Mouse (Mus musculus): ENCODE results near the gene Sgcd. TPM values are rescaled to one million over a fixed set of nuclear protein-coding genes. Genes with fewer than 3 reads are reported as not detected.

Sgcd gene
- polyA plus RNA-seq, 1 experiment: 0.18 TPM

GRCm38 (mm10) chr11:47005301-47005875, 983.4 kb downstream of the Sgcd start:
- WGBS: 51% methylated on average over 1 of the region's 1 CpGs

GRCm38 (mm10) chr11:46939311-46939710, 1049.5 kb downstream of the Sgcd start:
- 59% methylated on average over 4 of the region's 4 CpGs for WGBS
- no peak for TF ChIP-seq CTCF (IDR thresholded peaks at IDR 0.05; ENCODE audit: extremely low read depth, insufficient read length, insufficient replicate concordance, low read depth, low read length)
- no peak for TF ChIP-seq POLR2A (IDR thresholded peaks at IDR 0.05; ENCODE audit: low read depth, low read length)
- Histone ChIP-seq H3K4me1 (ENCODE audit: control insufficient read depth, insufficient read depth, insufficient read length, low read length) (no peaks in the 10 kb centered on the region), H3K27me3 (ENCODE audit: control insufficient read depth, insufficient read depth, low read length) (no peaks in the 10 kb centered on the region), H3K36me3 (ENCODE audit: control insufficient read depth, insufficient read depth, low read length) (no peaks in the 10 kb centered on the region), H3K4me3 (ENCODE audit: low read depth, low read length) (no peak overlapping the region), H3K27ac (ENCODE audit: insufficient read depth, low read depth, low read length) (no peak overlapping the region)

More at GRCm38 (mm10) chr11:47005301-47005875, 983.4 kb downstream of the Sgcd start:
- H3K4me3 ChIP-seq (ENCODE audit: low read depth, low read length): no peak overlapping the region
- H3K27ac ChIP-seq (ENCODE audit: insufficient read depth, low read depth, low read length): no peak overlapping the region
- no peaks in the 10 kb centered on the region for H3K4me1 ChIP-seq (ENCODE audit: control insufficient read depth, insufficient read depth, insufficient read length, low read length)
- no peak for TF ChIP-seq POLR2A (IDR thresholded peaks at IDR 0.05; ENCODE audit: low read depth, low read length)
- no peaks in the 10 kb centered on the region for H3K36me3 ChIP-seq (ENCODE audit: control insufficient read depth, insufficient read depth, low read length)
- H3K27me3 ChIP-seq (ENCODE audit: control insufficient read depth, insufficient read depth, low read length): no peaks in the 10 kb centered on the region

- H3K27me3 ChIP-seq (ENCODE audit: control insufficient read depth, insufficient read depth, low read length): no peaks in the 10 kb centered on the region
- H3K4me1 ChIP-seq (ENCODE audit: control insufficient read depth, insufficient read depth, insufficient read length, low read length): no peaks in the 10 kb centered on the region
- H3K4me3 ChIP-seq (ENCODE audit: low read depth, low read length): no peak overlapping the region
- H3K27ac ChIP-seq (ENCODE audit: insufficient read depth, low read depth, low read length): no peak overlapping the region
- TF ChIP-seq CTCF (IDR thresholded peaks at IDR 0.05; ENCODE audit: extremely low read depth, insufficient read length, insufficient replicate concordance, low read depth, low read length): no peak
- WGBS: 59% methylated on average over 1 of the region's 1 CpGs
- no peaks in the 10 kb centered on the region for H3K36me3 ChIP-seq (ENCODE audit: control insufficient read depth, insufficient read depth, low read length)
Observed at GRCm38 (mm10) chr11:46924946-46925345, 1063.8 kb downstream of the Sgcd start.

- Histone ChIP-seq H3K36me3 (ENCODE audit: control insufficient read depth, insufficient read depth, low read length) (no peaks in the 10 kb centered on the region), H3K4me3 (ENCODE audit: low read depth, low read length) (no peak overlapping the region), H3K27ac (ENCODE audit: insufficient read depth, low read depth, low read length) (no peak overlapping the region), H3K27me3 (ENCODE audit: control insufficient read depth, insufficient read depth, low read length) (no peaks in the 10 kb centered on the region), H3K4me1 (ENCODE audit: control insufficient read depth, insufficient read depth, insufficient read length, low read length) (no peaks in the 10 kb centered on the region)
- TF ChIP-seq POLR2A (IDR thresholded peaks at IDR 0.05; ENCODE audit: low read depth, low read length) (no peak), CTCF (IDR thresholded peaks at IDR 0.05; ENCODE audit: extremely low read depth, insufficient read length, insufficient replicate concordance, low read depth, low read length) (no peak)
- 83% methylated on average over 1 of the region's 1 CpGs for WGBS
Observed at GRCm38 (mm10) chr11:46920244-46920643, 1068.5 kb downstream of the Sgcd start.

- 80% methylated on average over 5 of the region's 5 CpGs for WGBS
- Histone ChIP-seq H3K36me3 (ENCODE audit: control insufficient read depth, insufficient read depth, low read length) (no peaks in the 10 kb centered on the region), H3K4me1 (ENCODE audit: control insufficient read depth, insufficient read depth, insufficient read length, low read length) (no peaks in the 10 kb centered on the region), H3K4me3 (ENCODE audit: low read depth, low read length) (no peak overlapping the region), H3K27ac (ENCODE audit: insufficient read depth, low read depth, low read length) (no peak overlapping the region), H3K27me3 (ENCODE audit: control insufficient read depth, insufficient read depth, low read length) (no peaks in the 10 kb centered on the region)
- TF ChIP-seq CTCF (IDR thresholded peaks at IDR 0.05; ENCODE audit: extremely low read depth, insufficient read length, insufficient replicate concordance, low read depth, low read length) (no peak), POLR2A (IDR thresholded peaks at IDR 0.05; ENCODE audit: low read depth, low read length) (no peak)
Observed at GRCm38 (mm10) chr11:46912656-46913237, 1076.0 kb downstream of the Sgcd start.

GRCm38 (mm10) chr11:46904281-46904680, 1084.5 kb downstream of the Sgcd start:
- TF ChIP-seq CTCF (IDR thresholded peaks at IDR 0.05; ENCODE audit: extremely low read depth, insufficient read length, insufficient replicate concordance, low read depth, low read length) (no peak), POLR2A (IDR thresholded peaks at IDR 0.05; ENCODE audit: low read depth, low read length) (no peak)
- 71% methylated on average over 1 of the region's 1 CpGs for WGBS
- Histone ChIP-seq H3K27me3 (ENCODE audit: control insufficient read depth, insufficient read depth, low read length) (no peaks in the 10 kb centered on the region), H3K4me3 (ENCODE audit: low read depth, low read length) (no peak overlapping the region), H3K4me1 (ENCODE audit: control insufficient read depth, insufficient read depth, insufficient read length, low read length) (no peaks in the 10 kb centered on the region), H3K36me3 (ENCODE audit: control insufficient read depth, insufficient read depth, low read length) (no peaks in the 10 kb centered on the region), H3K27ac (ENCODE audit: insufficient read depth, low read depth, low read length) (no peak overlapping the region)

GRCm38 (mm10) chr11:46889093-46889492, 1099.7 kb downstream of the Sgcd start:
- H3K36me3 ChIP-seq (ENCODE audit: control insufficient read depth, insufficient read depth, low read length): no peaks in the 10 kb centered on the region
- H3K27me3 ChIP-seq (ENCODE audit: control insufficient read depth, insufficient read depth, low read length): no peaks in the 10 kb centered on the region
- no peak overlapping the region for H3K27ac ChIP-seq (ENCODE audit: insufficient read depth, low read depth, low read length)
- H3K4me1 ChIP-seq (ENCODE audit: control insufficient read depth, insufficient read depth, insufficient read length, low read length): no peaks in the 10 kb centered on the region
- 78% methylated on average over 3 of the region's 3 CpGs for WGBS
- TF ChIP-seq POLR2A (IDR thresholded peaks at IDR 0.05; ENCODE audit: low read depth, low read length): no peak
- TF ChIP-seq CTCF (IDR thresholded peaks at IDR 0.05; ENCODE audit: extremely low read depth, insufficient read length, insufficient replicate concordance, low read depth, low read length): no peak
- H3K4me3 ChIP-seq (ENCODE audit: low read depth, low read length): no peak overlapping the region

Measured in small intestine, adult 2 months (tissue).